Mouse (Mus musculus): ENCODE data around the gene Gpn3. TPM values are rescaled to one million over a fixed set of nuclear protein-coding genes. Genes with fewer than 3 reads are reported as not detected.

Gene Gpn3
- polyA plus RNA-seq (2016; fragmentation: Nextera tagmentation; extraction: Ambion mirVana) = 56.3 and 57.9 TPM in 2 replicates

DNA sequence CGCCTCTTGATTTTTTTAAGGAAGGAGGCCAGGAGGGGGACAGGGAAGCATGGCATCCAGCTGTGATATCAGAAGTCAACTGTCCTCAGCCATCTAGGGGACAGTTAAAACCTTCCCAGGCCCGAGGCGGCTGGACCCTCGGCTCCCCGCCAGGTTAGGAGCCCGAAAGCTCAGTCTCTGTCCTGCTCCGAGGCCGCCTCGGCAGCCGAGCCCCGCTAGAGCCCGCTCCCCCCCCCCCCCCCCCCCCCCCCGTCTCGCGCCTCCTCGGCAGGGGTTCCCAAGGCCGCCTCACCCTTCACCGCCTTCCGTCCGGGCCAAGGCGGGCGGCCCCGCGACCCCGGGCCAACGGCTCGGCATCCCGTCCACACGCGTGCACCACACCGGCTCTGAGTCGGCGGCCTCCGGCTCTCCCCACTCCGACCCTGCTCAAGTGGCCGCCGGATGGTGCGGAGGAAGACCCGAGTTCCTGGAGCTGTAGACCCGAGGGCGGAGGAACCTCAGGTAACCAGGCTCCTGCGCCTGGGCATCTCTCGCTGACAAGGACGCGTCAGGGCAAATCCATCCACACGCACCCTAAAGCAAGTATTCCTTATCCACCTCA is at the start of gene Gpn3:
Gene Gpn3, plus strand, starts transcription at position 286 of the 601 bp plus-strand sequence.
- Histone ChIP-seq H3K4me2 (replicated peaks) (peak within 1 kb of the TSS; percentile 76), H3K4me1 (peaks cover 17% of the 10 kb centered on the region; the same call in 1 of the 2 replicates), H3K27ac (peak within 1 kb of the TSS; percentile 92), H3K9ac (peak within 1 kb of the TSS; percentile 89), H3K27me3 (replicated peaks) (no peaks in the 10 kb centered on the region), H3K9me3 (no peaks in the 10 kb centered on the region), H3K36me3 (peaks cover 37% of the 10 kb centered on the region), H3K4me3 (peak within 1 kb of the TSS; percentile 79)
- under 1% methylated on average over 29 of the region's 46 CpGs for WGBS
- peak; percentile 88 for ATAC-seq (ENCODE audit: low FRiP score, low read depth)

DNA sequence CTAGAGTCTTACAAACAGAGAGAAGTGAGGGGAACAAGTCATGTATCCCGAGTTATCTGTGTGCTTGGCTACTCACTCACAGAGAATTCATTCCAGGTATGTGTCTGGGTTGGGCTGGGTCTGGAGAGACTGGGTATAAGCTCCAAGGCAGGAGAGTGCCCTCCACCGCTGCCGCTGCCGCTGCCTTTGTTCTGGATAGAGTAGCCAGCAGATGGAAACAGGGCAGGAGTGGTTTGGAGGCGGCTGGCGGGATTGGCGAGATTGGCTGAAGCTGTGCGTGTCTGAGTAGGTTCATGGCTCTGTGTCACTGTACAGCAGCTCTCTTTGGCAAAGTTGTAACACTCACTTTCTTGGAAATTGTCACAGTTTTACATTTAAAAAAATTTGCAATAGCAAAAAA is 48.2 kb upstream of the Gpn3 start:
- WGBS = 72% methylated on average over 8 of the region's 8 CpGs
- Histone ChIP-seq H3K4me2 (replicated peaks) (no peak overlapping the region), H3K4me1 (no peaks in the 10 kb centered on the region), H3K27me3 (replicated peaks) (no peaks in the 10 kb centered on the region), H3K9me3 (no peaks in the 10 kb centered on the region), H3K4me3 (no peak overlapping the region), H3K36me3 (peaks cover 54% of the 10 kb centered on the region), H3K9ac (no peak overlapping the region), H3K27ac (no peak overlapping the region)
- no peak for ATAC-seq (ENCODE audit: low FRiP score, low read depth)

DNA sequence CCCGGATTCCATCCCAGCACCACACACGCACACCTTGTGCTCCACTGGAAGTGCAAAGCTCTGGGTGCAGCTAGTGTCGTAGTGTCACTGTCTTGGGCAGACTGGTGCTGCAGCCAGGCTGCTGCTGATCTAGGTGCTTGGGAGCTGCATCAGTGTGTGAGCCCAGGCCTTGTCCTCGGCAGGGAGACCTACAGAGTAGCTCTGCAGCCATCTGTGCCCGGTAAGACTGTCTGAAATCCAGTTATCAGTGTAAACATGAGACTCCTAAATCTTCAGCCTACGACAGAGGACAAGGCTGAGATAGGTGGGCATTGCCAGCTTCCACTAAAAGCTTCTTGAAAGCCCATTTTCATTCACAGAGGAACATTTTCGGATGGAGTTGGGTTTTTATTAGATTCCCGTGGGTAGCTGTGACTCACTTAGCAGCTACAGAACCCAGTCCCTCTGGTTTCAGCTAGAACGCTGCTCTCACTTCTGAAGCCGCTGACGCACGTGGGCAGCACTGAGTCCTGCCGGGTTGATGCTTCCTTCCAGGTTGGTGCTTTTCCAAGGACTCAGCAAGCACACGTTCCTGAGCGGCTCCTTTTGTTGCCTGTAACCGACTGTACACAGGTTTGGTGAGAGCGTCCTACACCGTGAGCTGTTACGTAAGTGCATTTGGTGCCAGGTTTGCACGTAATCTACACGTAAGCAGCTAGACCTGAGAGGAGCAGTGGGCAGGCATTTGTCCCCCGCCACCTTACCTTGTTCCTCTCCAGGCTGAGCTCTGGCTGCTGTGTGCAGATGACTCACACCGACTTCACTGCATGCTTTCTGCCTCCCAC is 46.9 kb upstream of the Gpn3 start:
- no peak overlapping the region for H3K4me3 ChIP-seq
- H3K9me3 ChIP-seq = no peaks in the 10 kb centered on the region
- H3K27me3 ChIP-seq (replicated peaks) = no peaks in the 10 kb centered on the region
- H3K4me1 ChIP-seq = no peaks in the 10 kb centered on the region
- 90% methylated on average over 23 of the region's 23 CpGs for WGBS
- ATAC-seq (ENCODE audit: low FRiP score, low read depth) = no peak
- H3K27ac ChIP-seq = no peak overlapping the region
- no peak overlapping the region for H3K4me2 ChIP-seq (replicated peaks)
- no peak overlapping the region for H3K9ac ChIP-seq
- peaks cover 50% of the 10 kb centered on the region for H3K36me3 ChIP-seq

- Histone ChIP-seq H3K9ac (no peak overlapping the region), H3K36me3 (peaks cover 44% of the 10 kb centered on the region), H3K27ac (no peak overlapping the region), H3K4me2 (replicated peaks) (no peak overlapping the region), H3K9me3 (no peaks in the 10 kb centered on the region), H3K27me3 (replicated peaks) (no peaks in the 10 kb centered on the region), H3K4me1 (no peaks in the 10 kb centered on the region), H3K4me3 (no peak overlapping the region)
- 87% methylated on average over 8 of the region's 8 CpGs for WGBS
- ATAC-seq (ENCODE audit: low FRiP score, low read depth) = no peak
These were observed 46.2 kb upstream of the Gpn3 start for GRCm38 (mm10) chr5:122325477-122325876.

DNA sequence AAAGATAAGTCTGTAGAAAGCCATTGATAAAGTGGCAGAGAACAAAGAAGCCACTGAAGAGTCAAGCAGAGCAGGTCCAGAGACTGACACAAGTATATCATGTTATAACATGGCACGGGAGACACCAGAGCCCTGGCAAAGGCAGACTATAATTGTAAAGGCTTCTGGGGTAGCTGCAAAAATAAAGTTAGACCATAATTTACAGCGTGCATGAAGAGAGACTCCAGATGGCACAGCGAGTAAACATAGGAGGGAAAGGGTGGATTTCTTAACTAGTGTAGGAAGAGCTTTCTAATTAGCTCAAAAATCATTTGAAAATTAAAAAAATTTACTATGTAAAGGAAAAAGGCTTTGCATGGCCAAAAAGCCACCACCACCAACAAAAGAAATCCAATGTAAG is 44.4 kb upstream of the Gpn3 start:
- no peaks in the 10 kb centered on the region for H3K4me1 ChIP-seq
- no peak overlapping the region for H3K4me3 ChIP-seq
- H3K27me3 ChIP-seq (replicated peaks) = no peaks in the 10 kb centered on the region
- H3K36me3 ChIP-seq = peaks cover 26% of the 10 kb centered on the region
- H3K9me3 ChIP-seq = no peaks in the 10 kb centered on the region
- H3K9ac ChIP-seq = no peak overlapping the region
- no peak for ATAC-seq (ENCODE audit: low FRiP score, low read depth)
- H3K4me2 ChIP-seq (replicated peaks) = no peak overlapping the region
- no peak overlapping the region for H3K27ac ChIP-seq
- 96% methylated on average over 3 of the region's 3 CpGs for WGBS

DNA sequence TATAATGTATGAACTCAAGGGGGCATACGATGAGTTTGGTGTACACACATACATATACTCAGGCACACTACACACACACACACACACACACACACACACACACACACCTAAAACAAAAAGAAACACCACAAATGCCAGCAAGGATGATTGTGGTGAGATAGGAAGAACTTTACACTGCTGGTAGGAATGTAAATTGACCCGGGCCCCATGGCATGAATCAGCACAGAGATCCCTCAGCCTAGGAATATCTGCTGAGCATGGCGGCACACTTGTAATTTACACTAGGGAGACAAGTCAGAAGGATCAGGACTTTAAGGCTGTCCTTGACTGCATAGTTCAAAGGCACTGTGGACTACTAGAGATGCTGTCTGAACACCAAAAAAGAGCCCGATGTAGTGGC is 41.4 kb upstream of the Gpn3 start:
- H3K9me3 ChIP-seq = no peaks in the 10 kb centered on the region
- ATAC-seq (ENCODE audit: low FRiP score, low read depth) = no peak
- 88% methylated on average over 4 of the region's 4 CpGs for WGBS
- no peak overlapping the region for H3K9ac ChIP-seq
- H3K4me3 ChIP-seq = no peak overlapping the region
- no peak overlapping the region for H3K27ac ChIP-seq
- H3K4me1 ChIP-seq = no peaks in the 10 kb centered on the region
- H3K27me3 ChIP-seq (replicated peaks) = no peaks in the 10 kb centered on the region
- peaks cover 14% of the 10 kb centered on the region for H3K36me3 ChIP-seq
- H3K4me2 ChIP-seq (replicated peaks) = no peak overlapping the region

DNA sequence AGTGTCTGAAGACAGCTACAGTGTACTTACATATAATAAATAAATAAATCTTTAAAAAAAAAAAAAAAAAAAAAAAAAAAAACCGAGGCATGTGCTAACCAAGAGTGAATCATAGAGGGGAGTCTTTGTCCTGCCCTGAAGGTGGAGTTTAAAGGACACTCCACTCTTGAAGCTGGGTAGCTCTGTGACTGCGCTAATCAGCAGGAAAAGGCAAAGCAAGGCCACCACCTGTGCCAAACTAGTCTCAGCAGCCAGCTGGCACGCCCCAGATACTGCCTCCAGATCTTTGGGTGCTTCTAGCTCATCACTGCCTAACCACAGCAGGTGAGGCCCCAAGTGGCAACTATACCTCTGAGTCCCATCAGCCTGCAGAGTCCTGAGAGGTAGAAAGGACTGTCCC is 37.0 kb upstream of the Gpn3 start:
- no peak overlapping the region for H3K4me2 ChIP-seq (replicated peaks)
- ATAC-seq (ENCODE audit: low FRiP score, low read depth) = no peak
- no peaks in the 10 kb centered on the region for H3K9me3 ChIP-seq
- no peak overlapping the region for H3K9ac ChIP-seq
- no peaks in the 10 kb centered on the region for H3K4me1 ChIP-seq
- no peak overlapping the region for H3K27ac ChIP-seq
- WGBS = 70% methylated on average over 3 of the region's 3 CpGs
- H3K4me3 ChIP-seq = no peak overlapping the region
- H3K27me3 ChIP-seq (replicated peaks) = no peaks in the 10 kb centered on the region
- no peaks in the 10 kb centered on the region for H3K36me3 ChIP-seq

DNA sequence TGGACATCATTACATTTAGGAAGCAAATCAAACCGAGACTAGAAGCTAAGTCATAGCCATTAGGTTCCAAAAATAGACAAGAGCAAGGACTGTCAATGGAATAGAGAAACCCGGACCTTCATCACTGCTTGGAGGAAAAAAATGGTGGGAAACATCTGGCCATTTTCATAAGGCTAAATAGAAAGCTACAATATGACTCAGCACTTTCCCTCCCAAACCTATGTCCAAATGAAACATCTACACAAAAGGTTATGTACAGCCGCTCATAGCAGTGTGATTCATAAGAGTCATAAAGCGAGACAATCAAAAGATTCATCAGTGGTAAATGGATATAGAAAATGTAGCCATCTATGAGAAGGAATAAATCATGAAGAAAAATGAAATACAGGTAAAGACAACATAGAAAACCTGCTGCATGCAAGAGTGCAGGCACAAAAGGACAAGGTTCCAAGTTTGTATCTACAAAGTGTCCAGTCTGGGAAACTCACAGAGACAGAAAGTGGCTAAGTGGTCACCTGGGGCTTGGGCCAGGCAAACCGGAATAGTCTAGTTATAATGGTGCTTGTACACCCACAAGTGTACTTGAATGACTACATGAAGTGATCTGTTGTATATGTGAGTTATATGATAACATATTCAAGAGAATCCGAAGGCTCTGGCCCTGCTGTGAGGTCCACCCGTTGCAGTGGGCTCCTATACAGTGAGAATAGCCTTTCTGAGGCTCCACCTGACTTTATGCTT is 35.0 kb upstream of the Gpn3 start:
- H3K4me3 ChIP-seq = no peak overlapping the region
- no peak overlapping the region for H3K4me2 ChIP-seq (replicated peaks)
- no peak overlapping the region for H3K9ac ChIP-seq
- no peaks in the 10 kb centered on the region for H3K4me1 ChIP-seq
- no peak overlapping the region for H3K27ac ChIP-seq
- H3K9me3 ChIP-seq = no peaks in the 10 kb centered on the region
- no peaks in the 10 kb centered on the region for H3K36me3 ChIP-seq
- WGBS = 92% methylated on average over 7 of the region's 7 CpGs
- no peaks in the 10 kb centered on the region for H3K27me3 ChIP-seq (replicated peaks)
- ATAC-seq (ENCODE audit: low FRiP score, low read depth) = no peak

DNA sequence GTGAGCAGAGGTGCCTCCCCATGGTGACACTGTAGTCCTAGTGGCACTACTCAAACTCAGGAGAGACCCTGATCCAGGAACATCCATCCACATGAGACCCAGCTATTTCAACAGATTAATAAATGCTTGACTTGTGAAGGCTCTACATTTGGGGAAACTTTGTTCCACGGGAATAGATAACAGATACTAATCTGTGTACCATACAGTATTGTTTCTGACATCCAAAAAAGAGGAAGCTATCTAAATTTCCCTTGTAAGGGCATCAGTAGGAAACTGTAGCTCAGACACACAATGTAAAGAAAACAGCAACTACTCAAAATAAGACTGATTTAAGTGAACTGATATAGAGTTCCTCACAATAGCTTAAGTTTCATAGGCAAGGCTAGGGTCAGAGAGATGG is 28.8 kb upstream of the Gpn3 start:
- H3K27ac ChIP-seq = no peak overlapping the region
- H3K9ac ChIP-seq = no peak overlapping the region
- no peaks in the 10 kb centered on the region for H3K4me1 ChIP-seq
- no peaks in the 10 kb centered on the region for H3K36me3 ChIP-seq
- H3K4me2 ChIP-seq (replicated peaks) = no peak overlapping the region
- H3K4me3 ChIP-seq = no peak overlapping the region
- 0 out of 2 replicates have a peak, but pooled peaks cover 2% of the 10 kb centered on the region for H3K9me3 ChIP-seq
- H3K27me3 ChIP-seq (replicated peaks) = no peaks in the 10 kb centered on the region
- WGBS = 77% methylated on average over 1 of the region's 1 CpGs
- ATAC-seq (ENCODE audit: low FRiP score, low read depth) = no peak

- Histone ChIP-seq H3K9me3 (0 out of 2 replicates have a peak, but pooled peaks cover 2% of the 10 kb centered on the region), H3K4me1 (no peaks in the 10 kb centered on the region), H3K9ac (no peak overlapping the region), H3K27ac (no peak overlapping the region), H3K27me3 (replicated peaks) (no peaks in the 10 kb centered on the region), H3K36me3 (no peaks in the 10 kb centered on the region), H3K4me2 (replicated peaks) (no peak overlapping the region), H3K4me3 (no peak overlapping the region)
- ATAC-seq (ENCODE audit: low FRiP score, low read depth) = no peak
- 57% methylated on average over 7 of the region's 7 CpGs for WGBS
These were observed 27.9 kb upstream of the Gpn3 start for GRCm38 (mm10) chr5:122343768-122344167.

- H3K9me3 ChIP-seq = 0 out of 2 replicates have a peak, but pooled peaks cover 2% of the 10 kb centered on the region
- H3K27ac ChIP-seq = no peak overlapping the region
- H3K4me1 ChIP-seq = no peaks in the 10 kb centered on the region
- H3K36me3 ChIP-seq = no peaks in the 10 kb centered on the region
- no peak overlapping the region for H3K9ac ChIP-seq
- WGBS = 12% methylated on average over 5 of the region's 5 CpGs
- ATAC-seq (ENCODE audit: low FRiP score, low read depth) = no peak
- no peak overlapping the region for H3K4me2 ChIP-seq (replicated peaks)
- no peaks in the 10 kb centered on the region for H3K27me3 ChIP-seq (replicated peaks)
- no peak overlapping the region for H3K4me3 ChIP-seq
These were observed 27.4 kb upstream of the Gpn3 start for GRCm38 (mm10) chr5:122344260-122344659.

GRCm38 (mm10) chr5:122345777-122346176 is 25.9 kb upstream of the Gpn3 start:
- 0 out of 2 replicates have a peak, but pooled peaks cover 2% of the 10 kb centered on the region for H3K9me3 ChIP-seq
- no peaks in the 10 kb centered on the region for H3K36me3 ChIP-seq
- no peak overlapping the region for H3K4me2 ChIP-seq (replicated peaks)
- no peak overlapping the region for H3K9ac ChIP-seq
- 76% methylated on average over 4 of the region's 4 CpGs for WGBS
- no peaks in the 10 kb centered on the region for H3K27me3 ChIP-seq (replicated peaks)
- no peak for ATAC-seq (ENCODE audit: low FRiP score, low read depth)
- no peak overlapping the region for H3K4me3 ChIP-seq
- no peak overlapping the region for H3K27ac ChIP-seq
- H3K4me1 ChIP-seq = no peaks in the 10 kb centered on the region

Data from neural tube, embryonic 12.5 days (tissue).